Mouse (Mus musculus): ENCODE results near the gene Rasgrp3.
"Not testable (repeated sequence)": the region's sequence is repeated elsewhere in the genome, so short reads cannot be mapped to it uniquely, and the experiment has no call there.

The Rasgrp3 gene

DNA sequence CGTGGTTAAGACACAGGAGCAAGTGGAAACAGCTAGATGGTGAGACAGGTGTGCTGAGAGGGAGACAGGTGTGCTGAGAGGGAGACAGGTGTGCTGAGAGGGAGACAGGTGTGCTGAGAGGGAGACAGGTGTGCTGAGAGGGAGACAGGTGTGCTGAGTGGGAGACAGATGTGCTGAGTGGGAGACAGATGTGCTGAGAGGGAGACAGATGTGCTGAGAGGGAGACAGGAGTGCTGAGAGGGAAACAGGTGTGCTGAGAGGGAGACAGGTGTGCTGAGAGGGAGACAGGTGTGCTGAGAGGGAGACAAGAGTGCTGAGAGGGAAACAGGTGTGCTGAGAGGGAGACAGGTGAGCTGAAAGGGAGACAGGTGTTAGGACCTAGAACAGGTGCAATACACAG lies 27.5 kb downstream of the Rasgrp3 start:
- DNase-seq: not testable (repeated sequence)

DNA sequence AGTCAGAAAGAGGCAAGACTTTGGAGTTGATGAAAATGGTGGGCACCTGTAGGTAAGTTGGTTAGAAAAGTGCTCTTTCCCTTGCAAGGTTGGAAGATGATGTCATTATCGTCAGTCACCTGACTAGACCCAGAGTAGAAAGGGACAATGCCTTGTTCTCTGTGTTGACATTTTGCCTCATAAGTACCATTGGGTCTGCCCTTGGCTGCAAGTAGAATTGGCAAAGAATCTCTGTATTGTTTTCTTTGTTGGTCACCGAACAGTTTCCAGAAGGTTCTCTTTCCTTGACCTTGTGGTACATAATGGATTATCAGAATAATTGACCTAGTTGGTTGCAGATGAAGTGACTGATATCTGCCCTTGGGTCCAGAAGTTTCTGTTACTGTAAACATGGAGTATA lies 27.9 kb downstream of the Rasgrp3 start:
- no peak for DNase-seq

DNA sequence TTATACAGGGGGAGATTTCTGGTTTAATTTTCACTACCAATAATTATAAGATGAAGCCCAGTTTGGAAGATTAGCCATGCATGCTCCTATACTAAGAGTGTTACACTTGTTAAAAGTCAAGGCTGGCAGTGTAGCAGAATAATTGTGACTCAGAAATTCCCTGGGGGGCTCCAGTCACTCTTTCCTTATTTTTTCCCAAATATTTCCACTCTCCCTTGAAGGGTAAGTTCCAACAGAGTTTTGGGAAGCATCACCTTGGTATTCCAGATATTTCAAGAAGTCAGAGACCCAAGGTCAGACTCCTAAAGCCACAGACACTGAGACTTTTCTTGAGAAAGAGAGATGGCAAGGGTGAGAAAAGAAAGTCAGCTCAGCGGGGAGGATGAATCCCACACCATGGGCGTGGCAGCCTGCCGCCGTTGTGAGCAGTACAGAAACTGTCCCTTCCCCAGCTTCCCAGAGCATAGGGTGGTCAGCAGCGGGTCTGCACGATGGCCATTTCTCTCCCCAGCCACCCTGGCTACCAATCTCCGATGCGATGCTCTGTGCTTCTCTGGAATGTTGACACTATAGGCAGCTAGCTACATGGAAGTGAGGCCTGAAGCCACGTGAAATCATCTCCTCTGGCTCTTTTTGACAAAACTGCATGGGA lies 28.8 kb downstream of the Rasgrp3 start:
- no peak for DNase-seq

DNA sequence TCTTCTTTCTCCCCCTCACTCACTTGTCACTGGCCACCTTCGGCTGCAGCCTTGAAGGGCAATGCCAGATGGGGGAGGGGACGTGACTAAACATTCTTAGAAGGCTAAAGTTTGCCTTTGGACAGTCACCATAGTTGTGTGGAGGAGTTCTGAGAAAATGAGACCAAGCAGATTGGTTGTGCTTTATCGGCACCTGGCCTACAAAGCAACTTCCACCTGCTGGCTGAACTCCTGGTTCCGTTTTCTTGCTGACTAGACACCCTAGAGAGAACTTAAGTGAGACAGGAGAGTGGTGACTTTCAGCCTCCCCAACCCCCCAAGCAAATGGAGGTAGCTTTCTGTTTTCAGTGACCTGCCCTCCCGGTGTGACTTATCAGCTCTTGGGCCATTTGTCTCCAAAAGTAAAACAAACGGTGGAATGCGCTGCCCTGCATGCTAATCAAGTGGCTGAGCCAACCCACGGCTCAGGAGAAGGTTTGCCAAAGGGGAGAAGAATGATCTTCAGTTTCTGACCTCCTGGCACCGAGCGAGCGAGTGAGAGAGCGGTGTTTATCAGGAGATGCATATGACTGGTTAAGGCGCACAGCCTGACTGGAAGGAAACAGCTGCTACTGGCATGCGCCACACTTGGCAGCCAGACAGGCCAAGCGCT lies 29.4 kb downstream of the Rasgrp3 start:
- DNase-seq: peak; percentile 68

DNA sequence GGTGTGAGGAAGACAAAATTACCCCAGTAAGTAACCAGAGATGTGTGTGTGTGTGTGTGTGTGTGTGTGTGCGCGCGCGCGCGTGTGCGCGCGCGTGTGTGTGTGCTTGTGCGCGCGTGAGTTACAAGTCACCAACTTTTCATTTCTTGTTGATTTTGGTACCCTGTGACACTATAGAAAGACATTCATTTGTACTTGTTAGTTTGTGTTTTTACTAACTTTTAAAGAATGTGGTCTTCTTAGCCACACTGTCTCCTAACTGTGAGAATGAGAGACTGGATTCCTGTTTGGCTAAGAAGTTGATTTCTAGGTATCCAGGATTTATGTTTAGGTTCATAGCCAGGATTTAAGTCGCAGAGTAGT lies 29.9 kb downstream of the Rasgrp3 start:
- DNase-seq: no peak

DNA sequence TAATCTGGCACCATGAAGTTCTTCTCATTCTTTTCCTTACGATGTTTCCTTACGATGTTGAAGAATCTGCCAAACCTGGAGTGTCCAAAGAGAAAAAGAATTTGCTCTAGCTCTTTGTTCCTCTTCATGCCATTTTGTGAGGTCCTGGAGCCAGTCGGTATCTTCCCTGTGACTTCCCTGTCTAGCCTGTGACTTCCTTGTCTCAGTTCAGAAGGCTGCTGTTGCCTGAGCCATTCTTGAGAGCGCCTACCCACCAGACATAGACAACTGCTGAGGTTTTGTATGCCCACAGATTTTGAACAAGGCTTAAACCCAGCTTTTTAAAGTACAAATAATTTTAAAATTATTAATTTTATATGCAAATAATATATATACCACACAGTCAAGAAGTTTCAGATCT lies 31.3 kb downstream of the Rasgrp3 start:
- no peak for DNase-seq

DNA sequence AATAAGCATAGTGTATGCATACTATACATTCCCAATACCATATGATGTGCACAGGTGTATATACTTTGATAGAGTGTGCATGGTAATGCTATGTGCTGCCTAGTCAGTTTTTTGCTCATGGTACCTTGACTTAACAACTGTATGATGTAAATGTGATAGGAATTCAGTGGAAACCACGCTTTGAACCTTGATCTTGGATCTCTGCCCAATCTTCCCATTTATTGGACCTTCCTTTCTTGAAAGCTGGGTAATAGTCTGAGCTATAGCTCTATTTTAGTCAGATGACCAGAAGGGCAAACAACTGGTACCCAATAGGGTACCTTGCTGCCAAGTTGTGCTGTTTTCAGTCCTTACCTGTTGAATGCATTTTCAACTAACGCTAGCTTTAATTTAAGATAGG lies 31.8 kb downstream of the Rasgrp3 start:
- no peak for DNase-seq

DNA sequence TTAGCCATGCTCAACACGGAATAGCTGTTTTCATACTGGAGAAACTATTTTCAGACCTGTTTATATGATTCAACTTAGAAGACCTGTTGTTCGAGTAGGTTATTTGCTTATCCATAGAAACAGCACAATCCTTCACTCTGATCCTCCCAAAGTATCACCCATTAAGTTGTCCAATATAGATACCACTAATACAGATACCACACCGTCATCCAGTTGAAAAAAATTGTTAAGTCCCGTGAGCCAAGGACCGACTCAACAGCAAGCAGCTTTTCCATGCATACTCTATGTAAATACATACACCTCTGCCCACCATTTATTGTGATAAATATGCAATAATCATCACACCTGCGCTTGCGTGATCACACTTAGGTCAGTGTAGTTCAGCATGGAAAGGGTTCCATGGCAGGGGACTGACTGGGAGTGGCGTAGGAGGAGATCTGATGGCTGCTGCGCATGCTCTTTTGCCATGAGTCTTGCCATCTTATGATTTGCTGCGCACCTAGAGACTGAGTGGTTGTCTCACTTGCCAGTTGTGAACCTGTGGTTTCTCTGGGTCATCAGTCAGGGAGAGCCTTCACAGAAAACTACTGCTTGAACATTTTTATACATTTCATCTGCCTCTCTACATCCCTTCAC lies 32.9 kb downstream of the Rasgrp3 start:
- DNase-seq: no peak

DNA sequence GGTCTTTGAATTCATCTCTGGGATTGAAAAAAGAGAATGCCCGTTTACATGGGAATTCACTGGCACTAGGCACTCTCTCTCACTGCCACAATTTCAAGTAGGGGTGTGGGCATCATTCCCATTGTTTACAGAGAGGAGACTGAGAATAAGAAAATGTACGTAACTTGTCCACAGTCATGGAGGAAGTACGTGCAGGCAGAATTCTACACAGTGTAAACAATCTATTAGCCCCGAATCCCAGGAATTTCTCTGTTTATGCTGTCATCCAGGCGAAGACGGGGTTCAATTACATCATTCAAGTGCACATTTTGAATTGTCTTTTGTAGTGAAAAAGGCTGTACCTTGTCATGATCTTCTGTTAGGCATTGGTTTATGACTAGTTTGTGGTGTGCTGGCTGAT lies 34.6 kb downstream of the Rasgrp3 start:
- no peak for DNase-seq

DNA sequence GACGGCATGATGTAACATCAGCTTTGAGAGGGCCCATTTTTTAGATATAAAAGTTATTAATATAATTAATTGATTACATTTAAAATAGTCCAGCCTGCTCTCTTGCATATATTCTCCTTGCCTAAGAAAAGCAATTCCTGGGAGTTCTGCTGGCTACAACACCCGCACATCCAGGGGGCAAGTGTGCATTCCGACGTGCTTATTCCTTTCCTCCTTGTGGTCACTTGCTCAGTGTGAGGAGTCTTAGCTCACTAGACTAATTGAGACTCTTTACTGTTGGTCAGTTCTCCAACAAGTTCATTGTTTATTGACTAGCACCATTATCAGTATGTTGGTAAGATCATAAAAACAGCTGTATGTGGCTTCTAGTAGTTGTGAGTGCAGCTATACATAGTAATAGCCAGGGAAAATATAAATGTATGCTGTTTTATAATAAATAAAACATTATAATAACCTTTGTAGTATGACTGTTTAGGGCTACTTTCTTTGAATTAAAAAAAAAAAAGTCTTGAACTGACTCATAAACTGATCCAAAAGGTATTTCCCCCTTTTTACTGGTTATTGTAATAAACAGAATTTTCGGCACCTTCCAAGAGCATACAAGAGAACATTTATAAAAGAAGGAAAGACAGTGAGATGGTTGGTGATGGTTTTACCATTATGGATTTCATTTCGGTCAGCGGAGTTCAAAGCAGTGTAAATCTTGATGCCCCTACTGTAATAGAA lies 35.4 kb downstream of the Rasgrp3 start:
- no peak for DNase-seq

DNA sequence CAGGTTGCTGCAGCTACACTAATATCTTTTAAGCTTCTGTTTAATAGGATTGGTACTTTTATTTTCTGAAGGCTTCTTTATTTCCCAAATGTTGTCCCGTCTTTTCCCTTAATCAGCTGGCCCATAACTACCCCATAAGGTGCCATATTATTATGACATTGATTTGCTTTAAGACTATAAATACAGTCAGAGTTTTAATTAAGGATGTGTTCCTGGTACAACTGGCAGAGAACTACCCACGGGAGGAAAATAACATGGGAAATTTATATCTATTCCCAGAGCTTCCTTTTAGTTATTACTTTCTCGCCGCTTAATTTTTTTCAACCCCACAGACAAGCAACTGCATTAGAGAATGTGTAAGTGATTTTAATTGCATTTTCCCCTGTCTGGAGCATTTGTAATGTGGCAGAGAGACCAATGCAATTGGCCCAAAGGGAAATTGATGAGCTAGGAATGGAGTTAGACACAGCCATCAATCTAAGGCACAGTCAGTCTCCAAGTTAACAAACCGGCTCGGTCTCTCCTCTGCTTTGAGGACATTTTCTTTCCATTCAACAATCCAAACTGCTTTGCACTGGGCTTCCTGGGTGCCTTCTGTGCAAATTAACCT lies 36.1 kb downstream of the Rasgrp3 start:
- no peak for DNase-seq

DNA sequence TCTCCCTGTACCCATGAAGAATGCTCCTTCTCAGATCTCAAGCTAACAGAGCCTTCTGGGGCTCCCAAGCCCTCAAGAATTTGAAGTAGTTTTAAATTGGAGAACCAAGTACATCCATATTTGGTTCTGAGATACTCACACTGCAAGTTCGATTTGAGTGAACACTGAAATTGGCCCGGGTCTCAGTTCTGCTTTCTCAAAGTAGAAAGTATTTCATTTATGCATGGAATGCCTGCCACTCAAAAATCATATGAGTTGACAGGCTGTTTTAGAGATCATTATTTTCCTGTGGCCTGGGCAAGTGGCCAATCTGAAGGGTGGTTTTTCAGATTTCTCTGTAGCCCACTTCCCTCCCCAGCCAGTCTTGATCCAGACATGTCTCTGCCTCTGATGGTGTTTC lies 36.7 kb downstream of the Rasgrp3 start:
- DNase-seq: no peak

DNA sequence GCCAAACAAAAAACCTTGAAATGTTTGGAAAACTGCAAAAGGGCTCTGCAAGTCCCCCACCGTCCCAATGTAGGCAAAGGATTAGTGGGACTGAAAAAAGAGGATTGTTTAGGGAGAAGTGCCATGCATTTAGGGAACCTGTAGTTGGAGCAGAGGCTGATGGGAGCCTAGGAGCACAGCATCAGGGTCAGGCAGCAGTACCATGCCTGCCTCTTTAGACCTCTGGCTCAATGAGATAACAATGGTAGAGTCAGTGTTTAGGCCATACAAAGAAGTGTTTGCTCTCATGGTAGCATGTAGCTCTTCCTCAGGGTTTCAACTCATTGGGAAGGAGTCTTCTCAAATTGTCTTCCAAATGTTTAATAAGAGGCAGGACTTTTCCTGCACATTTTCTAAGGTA lies 40.3 kb downstream of the Rasgrp3 start:
- no peak for DNase-seq

DNA sequence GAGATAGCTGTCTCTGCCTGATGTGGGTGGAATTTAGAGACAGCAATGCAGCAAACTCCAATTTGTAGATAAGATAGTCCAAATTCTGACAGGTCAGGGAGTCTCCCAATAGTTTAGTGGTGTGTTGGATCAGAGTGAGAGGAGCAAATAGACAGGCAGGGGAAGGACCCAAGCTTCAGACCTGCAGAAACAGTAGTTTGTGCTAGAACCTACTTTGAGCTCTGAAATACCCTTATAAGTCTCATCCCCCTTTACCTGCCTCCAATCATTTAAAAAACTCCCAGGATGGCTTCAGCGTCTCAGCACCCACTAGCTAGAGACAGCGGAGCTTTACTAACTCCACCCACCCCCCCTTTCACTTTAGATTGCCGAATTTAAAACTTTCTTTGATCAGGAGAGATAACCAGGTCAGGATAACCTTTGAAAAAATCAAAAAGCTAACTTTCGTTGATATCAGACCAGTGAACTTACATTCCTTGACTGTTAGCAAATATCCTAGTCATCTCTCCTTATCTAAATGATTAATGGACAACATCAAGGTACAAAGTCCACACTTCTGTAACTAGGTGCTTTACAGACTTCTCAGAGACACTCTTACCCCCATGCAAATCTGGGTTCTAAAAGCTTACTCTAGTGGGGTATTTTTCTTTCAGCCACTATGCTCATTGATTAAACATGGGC lies 41.2 kb downstream of the Rasgrp3 start:
- DNase-seq: no peak

DNA sequence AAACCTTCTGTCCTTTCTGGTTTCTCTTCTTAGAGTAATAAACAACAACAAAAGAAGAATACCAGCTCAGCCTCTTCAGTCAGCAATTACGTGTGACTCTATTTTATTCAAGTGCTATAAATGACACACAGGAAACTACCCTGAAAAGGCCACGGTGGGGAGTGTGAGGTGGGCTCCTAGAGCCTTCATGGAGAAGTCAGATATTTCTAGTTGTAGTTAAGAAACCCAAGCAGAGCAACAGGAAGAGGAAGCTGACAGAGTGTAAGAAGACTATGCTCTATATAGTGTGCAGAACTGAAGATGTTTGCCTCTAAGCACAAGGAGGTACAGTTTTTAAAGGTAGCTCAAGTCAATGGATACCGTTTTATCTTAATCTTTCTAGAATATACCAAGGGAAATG lies 42.0 kb downstream of the Rasgrp3 start:
- DNase-seq: no peak

DNA sequence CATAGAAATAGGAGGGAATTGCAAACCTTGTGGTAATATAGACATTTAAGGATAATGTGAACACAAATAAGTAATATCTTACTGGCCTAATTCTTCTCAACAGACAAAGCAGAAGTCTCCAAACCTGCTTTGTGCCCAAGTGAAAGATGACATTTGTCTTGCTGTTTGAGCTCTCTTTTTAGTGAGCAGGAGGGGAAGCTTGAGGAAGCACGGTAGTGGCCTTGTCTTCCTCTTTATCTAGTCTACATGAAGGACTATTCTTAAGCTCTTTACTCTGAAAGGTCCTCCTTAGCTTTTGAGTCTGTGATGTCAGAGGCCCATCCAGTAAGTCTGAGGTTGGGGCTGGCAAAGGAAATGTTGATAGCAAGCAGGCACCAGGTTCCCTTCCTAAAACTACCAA lies 43.1 kb downstream of the Rasgrp3 start:
- no peak for DNase-seq

DNA sequence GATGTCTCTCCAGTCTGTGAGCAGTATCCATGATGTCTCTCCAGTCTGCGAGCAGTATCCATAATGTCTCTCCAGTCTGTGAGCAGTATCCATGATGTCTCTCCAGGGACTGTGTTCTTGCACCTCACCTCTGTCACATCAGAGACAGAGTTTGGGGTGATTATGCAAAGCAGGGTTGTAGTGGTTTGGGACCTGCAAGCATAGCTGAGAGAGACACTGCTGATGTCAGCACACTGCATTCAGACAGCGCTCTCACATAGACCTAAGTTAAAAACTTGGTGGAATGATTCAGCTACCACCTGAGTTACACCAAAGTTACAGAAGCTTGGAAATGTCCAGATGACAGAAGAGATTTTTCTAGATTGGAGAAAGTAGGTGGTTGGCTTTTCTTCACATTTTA lies 44.0 kb downstream of the Rasgrp3 start:
- no peak for DNase-seq

DNA sequence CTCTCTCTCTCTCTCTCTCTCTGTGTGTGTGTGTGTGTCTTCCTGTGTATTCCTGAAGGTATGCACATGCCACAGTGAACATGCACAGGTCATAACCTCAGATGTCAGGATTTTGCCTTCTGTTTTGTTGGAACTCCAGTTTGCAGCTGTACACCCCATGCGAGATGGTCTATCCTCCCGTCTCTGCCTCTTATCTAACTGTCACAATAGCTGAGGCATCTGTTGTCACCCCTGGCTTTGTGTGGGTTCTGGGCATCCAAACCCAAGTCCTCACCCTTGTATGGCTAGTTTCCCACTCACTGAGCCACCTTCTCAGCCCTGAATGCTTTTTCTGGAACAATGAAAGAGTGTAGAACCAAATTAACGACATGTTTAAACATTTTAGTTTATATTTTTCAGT lies 44.7 kb downstream of the Rasgrp3 start:
- no peak for DNase-seq

DNA sequence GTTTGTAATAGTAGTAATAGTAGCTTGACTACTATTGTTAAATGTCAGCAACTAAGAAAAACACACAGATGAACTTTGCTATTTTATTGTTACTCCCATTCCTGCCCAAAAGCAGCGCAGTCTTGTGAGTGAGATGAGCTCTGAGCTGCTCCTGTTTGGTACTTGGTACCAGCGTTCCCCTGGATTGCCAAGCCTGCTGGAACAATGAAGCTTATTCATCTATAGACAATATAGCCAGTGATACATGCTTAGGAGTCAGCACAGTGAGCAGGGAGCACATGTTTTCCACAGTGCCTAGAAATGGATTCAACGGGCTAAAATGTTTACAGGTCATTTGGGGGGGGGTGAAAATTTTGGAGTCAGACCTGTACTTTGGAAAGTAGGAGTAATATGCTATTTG lies 50.5 kb downstream of the Rasgrp3 start:
- DNase-seq: no peak

DNA sequence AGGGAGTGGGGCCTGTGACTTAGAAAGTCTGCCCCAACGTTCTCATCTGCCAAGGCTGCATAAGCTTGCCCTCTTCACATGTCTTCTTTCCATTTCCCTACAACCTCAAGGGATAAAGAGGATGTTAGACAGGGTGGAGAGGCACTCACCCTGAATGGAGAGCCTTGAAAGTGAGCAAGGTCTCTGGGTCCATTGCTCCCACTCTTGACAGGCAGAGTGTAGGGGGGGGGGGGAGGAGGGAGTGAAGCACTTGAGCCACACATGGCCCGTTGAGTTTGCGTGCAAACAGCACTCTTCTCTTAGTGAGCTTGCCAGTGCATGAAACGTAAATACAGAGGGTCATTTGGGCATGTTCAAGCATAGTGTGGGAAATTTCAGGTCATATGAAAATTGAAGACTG lies 59.5 kb downstream of the Rasgrp3 start:
- no peak for DNase-seq

DNA sequence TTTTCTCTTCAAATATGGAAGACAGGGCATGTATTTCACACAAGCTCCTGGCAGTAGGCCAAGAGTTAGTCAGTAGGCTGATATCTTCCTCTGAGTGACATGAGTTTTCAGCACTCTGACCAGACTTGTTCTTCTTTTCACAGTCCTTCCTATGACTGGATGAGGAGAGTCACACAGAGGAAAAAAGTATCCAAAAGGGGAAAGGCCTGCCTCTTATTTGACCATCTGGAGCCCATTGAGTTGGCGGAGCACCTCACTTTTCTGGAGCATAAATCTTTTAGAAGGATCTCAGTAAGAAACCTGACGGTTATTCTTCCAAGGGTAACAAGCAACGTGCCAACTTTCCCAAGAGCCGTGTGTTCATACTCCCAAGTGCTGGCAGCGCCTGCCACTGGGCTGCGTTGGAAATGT lies 62.5 kb downstream of the Rasgrp3 start:
- no peak for DNase-seq

DNA sequence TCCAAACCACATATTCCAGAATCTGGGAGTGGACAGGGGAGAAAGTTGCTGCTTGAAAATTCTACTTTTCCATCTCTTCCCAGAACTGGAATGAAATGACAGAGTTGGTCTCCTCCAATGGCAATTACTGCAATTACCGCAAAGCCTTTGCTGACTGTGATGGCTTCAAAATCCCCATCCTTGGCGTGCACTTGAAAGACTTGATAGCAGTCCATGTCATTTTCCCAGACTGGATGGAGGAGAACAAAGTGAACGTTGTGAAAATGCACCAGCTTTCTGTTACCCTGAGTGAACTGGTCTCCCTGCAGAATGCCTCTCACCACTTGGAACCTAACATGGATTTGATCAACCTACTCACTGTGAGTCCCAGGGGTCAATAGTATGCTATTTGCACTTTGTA lies 67.3 kb downstream of the Rasgrp3 start:
- DNase-seq: no peak

DNA sequence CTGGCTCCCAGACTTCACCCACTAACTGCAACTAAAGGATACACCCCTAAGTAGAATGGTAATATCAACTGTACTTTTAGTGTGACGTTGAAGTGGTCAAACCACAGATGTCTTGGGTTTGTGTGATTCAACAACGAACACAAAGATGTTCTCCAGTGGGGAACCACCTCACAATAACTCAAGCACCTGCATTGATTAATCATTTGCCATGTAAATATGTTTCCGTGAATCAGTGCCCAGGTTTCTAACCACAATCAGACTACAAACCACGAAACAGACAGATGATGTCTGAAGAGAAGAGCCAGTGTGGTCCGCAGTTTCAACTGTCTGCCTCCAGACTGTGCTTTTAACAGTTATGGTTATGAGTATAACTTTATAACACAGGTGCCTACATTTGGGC lies 69.4 kb downstream of the Rasgrp3 start:
- DNase-seq: no peak
